Mouse (Mus musculus) thymus, adult 2 months (tissue): Measurements from ENCODE around the gene Xpr1.

ENCODE experiments used
- CTCF ChIP-seq: fragments of 200-500 bp; IDR thresholded peaks from 2 replicates; pipeline ENCODE4 v1.5.1; 2012; ENCODE audit warnings: mild to moderate bottlenecking, control low read depth, low read length, moderate library complexity, borderline replicate concordance; ENCODE audit not compliant: control insufficient read depth, poor library complexity, insufficient read depth; ENCODE audit errors: extremely low read depth
- POLR2A ChIP-seq: fragments of 200-500 bp; IDR thresholded peaks from 2 replicates; pipeline ENCODE4 v1.6.1; 2012; ENCODE audit warnings: mild to moderate bottlenecking, low read length, control low read depth, moderate library complexity; ENCODE audit not compliant: control insufficient read depth, poor library complexity, insufficient read depth; ENCODE audit errors: extremely low read depth

- TF ChIP-seq CTCF (no peak), POLR2A (no peak)
Measured at GRCm38 (mm10) chr1:155232385-155232784, 184.8 kb downstream of the Xpr1 start.
